Mouse (Mus musculus) bone marrow macrophage, adult 2 months (primary cell): ENCODE results near the gene Gba.

Experiments used
- CTCF ChIP-seq: IDR thresholded peaks from 2 replicates; pipeline ENCODE4 v1.5.1; 2012; ENCODE audit warnings: low read depth, mild to moderate bottlenecking, low read length, moderate library complexity
- POLR2A ChIP-seq: IDR thresholded peaks from 2 replicates; pipeline ENCODE4 v1.6.1; 2012; ENCODE audit warnings: mild to moderate bottlenecking, low read depth, low read length, borderline replicate concordance

DNA sequence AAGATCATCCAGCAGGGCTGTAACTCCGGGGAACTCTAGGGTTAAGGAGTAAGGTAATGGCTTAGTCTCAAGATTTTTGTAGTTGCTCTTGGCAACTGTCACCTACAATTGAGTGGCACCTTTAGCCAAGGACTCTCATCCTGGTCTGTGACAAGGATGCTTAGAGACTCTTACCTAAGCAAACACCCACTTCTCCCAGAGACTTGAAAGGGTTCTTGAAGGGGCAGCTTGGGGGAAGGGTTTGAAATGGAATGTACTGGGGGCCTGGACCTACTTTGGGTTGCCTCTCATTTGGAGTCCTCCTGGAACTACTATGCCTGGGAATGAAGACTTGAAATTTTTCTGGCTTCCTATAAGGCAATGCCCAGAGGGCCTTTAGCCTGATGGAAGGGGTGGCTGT is 15.5 kb downstream of the Gba start:
- TF ChIP-seq CTCF (no peak), POLR2A (no peak)
